Mouse (Mus musculus) neural tube, embryonic 12.5 days (tissue): ENCODE measurements around the gene Cdv3. TPM values are rescaled to one million over a fixed set of nuclear protein-coding genes. Genes with fewer than 3 reads are reported as not detected.

Experiments used
- ATAC-seq: fragments of 200-750 bp; cut with Nextera tagmentation; 2 replicates; pipeline ENCODE4 v1.8.0; 2017; ENCODE audit warnings: low read depth, mild to moderate bottlenecking, moderate TSS enrichment, moderate library complexity; ENCODE audit not compliant: low FRiP score
- H3K27ac ChIP-seq: fragments of 300-500 bp; sonication (generic); 2 replicates; pipeline ENCODE4 v1.5.1; 2016
- H3K27me3 ChIP-seq: fragments of 300-500 bp; sonication (generic); replicated peaks from 2 replicates; pipeline ENCODE4 v1.6.1; 2016; ENCODE audit warnings: mild to moderate bottlenecking
- H3K36me3 ChIP-seq: fragments of 300-500 bp; sonication (generic); 2 replicates; pipeline ENCODE4 v1.6.1; 2016; ENCODE audit warnings: mild to moderate bottlenecking
- H3K4me1 ChIP-seq: fragments of 300-500 bp; sonication (generic); 2 replicates; pipeline ENCODE4 v1.6.1; 2016
- H3K4me2 ChIP-seq: fragments of 300-500 bp; sonication (generic); replicated peaks from 2 replicates; pipeline ENCODE4 v1.6.1; 2016; ENCODE audit warnings: mild to moderate bottlenecking
- H3K4me3 ChIP-seq: fragments of 300-500 bp; sonication (generic); 2 replicates; pipeline ENCODE4 v1.5.1; 2016
- H3K9ac ChIP-seq: fragments of 300-500 bp; sonication (generic); 2 replicates; pipeline ENCODE4 v1.6.1; 2016; ENCODE audit warnings: mild to moderate bottlenecking
- H3K9me3 ChIP-seq: fragments of 300-500 bp; sonication (generic); 2 replicates; pipeline ENCODE4 v1.6.1; 2016; ENCODE audit warnings: mild to moderate bottlenecking
- WGBS: fragments of 180-500 bp; shearing (Covaris S2); methylation state at CpG from one replicate; pipeline ENCODE4 v1.1.7; 2016; 5-methylcytosine and 5-hydroxymethylcytosine counted together
- polyA plus RNA-seq: library from polyadenylated mRNA; unstranded; fragments of >200 nt; fragmentation: Nextera tagmentation; extraction: Ambion mirVana; gene quantifications from 2 replicates; pipeline ENCODE4 v1.2.1, GENCODE M21; 2016

Gene Cdv3
- polyA plus RNA-seq, 1 experiment from 2014 or later = 78.7 TPM

GRCm38 (mm10) chr9:103385600-103385999, 20.0 kb upstream of the Cdv3 start:
- H3K4me1 ChIP-seq = peaks cover 6% of the 10 kb centered on the region; the same call in 1 of the 2 replicates
- no peaks in the 10 kb centered on the region for H3K27me3 ChIP-seq
- no peak overlapping the region for H3K9ac ChIP-seq
- no peak for ATAC-seq
- no peaks in the 10 kb centered on the region for H3K36me3 ChIP-seq
- H3K9me3 ChIP-seq = no peaks in the 10 kb centered on the region
- no peak overlapping the region for H3K4me2 ChIP-seq
- H3K27ac ChIP-seq = no peak overlapping the region
- no peak overlapping the region for H3K4me3 ChIP-seq
- WGBS = 5% methylated on average over 1 of the region's 1 CpGs

- Histone ChIP-seq H3K9me3 (no peaks in the 10 kb centered on the region), H3K27ac (no peak overlapping the region), H3K36me3 (no peaks in the 10 kb centered on the region), H3K4me2 (no peak overlapping the region), H3K4me3 (no peak overlapping the region), H3K27me3 (no peaks in the 10 kb centered on the region), H3K9ac (no peak overlapping the region), H3K4me1 (peaks cover 6% of the 10 kb centered on the region; the same call in 1 of the 2 replicates)
- no peak for ATAC-seq
- WGBS = 87% methylated on average over 4 of the region's 4 CpGs
These were observed 18.6 kb upstream of the Cdv3 start for GRCm38 (mm10) chr9:103384141-103384796.

GRCm38 (mm10) chr9:103383576-103383975, 17.9 kb upstream of the Cdv3 start:
- Histone ChIP-seq H3K4me2 (no peak overlapping the region), H3K9me3 (no peaks in the 10 kb centered on the region), H3K36me3 (no peaks in the 10 kb centered on the region), H3K4me1 (peaks cover 6% of the 10 kb centered on the region; the same call in 1 of the 2 replicates), H3K4me3 (no peak overlapping the region), H3K9ac (no peak overlapping the region), H3K27ac (no peak overlapping the region), H3K27me3 (no peaks in the 10 kb centered on the region)
- ATAC-seq = no peak
- 90% methylated on average over 1 of the region's 1 CpGs for WGBS

- no peak overlapping the region for H3K9ac ChIP-seq
- H3K4me2 ChIP-seq = no peak overlapping the region
- H3K27ac ChIP-seq = no peak overlapping the region
- H3K4me1 ChIP-seq = peaks cover 6% of the 10 kb centered on the region; the same call in 1 of the 2 replicates
- no peaks in the 10 kb centered on the region for H3K36me3 ChIP-seq
- WGBS = 78% methylated on average over 6 of the region's 6 CpGs
- no peaks in the 10 kb centered on the region for H3K9me3 ChIP-seq
- H3K27me3 ChIP-seq = no peaks in the 10 kb centered on the region
- no peak overlapping the region for H3K4me3 ChIP-seq
- no peak for ATAC-seq
These were observed 17.3 kb upstream of the Cdv3 start for GRCm38 (mm10) chr9:103382989-103383388.

- H3K27me3 ChIP-seq = no peaks in the 10 kb centered on the region
- H3K4me3 ChIP-seq = no peak overlapping the region
- H3K9ac ChIP-seq = no peak overlapping the region
- H3K36me3 ChIP-seq = no peaks in the 10 kb centered on the region
- no peaks in the 10 kb centered on the region for H3K4me1 ChIP-seq
- no peak overlapping the region for H3K4me2 ChIP-seq
- no peaks in the 10 kb centered on the region for H3K9me3 ChIP-seq
- WGBS = 82% methylated on average over 4 of the region's 4 CpGs
- H3K27ac ChIP-seq = no peak overlapping the region
- no peak for ATAC-seq
These were observed 14.9 kb upstream of the Cdv3 start for GRCm38 (mm10) chr9:103380566-103380965.

- H3K4me2 ChIP-seq = no peak overlapping the region
- H3K36me3 ChIP-seq = no peaks in the 10 kb centered on the region
- no peaks in the 10 kb centered on the region for H3K4me1 ChIP-seq
- H3K4me3 ChIP-seq = no peak overlapping the region
- 76% methylated on average over 9 of the region's 9 CpGs for WGBS
- ATAC-seq = no peak
- H3K27ac ChIP-seq = no peak overlapping the region
- no peaks in the 10 kb centered on the region for H3K9me3 ChIP-seq
- H3K9ac ChIP-seq = no peak overlapping the region
- H3K27me3 ChIP-seq = no peaks in the 10 kb centered on the region
These were observed 13.6 kb upstream of the Cdv3 start for GRCm38 (mm10) chr9:103379199-103379598.

- Histone ChIP-seq H3K27ac (no peak overlapping the region), H3K4me2 (no peak overlapping the region), H3K4me1 (no peaks in the 10 kb centered on the region), H3K36me3 (no peaks in the 10 kb centered on the region), H3K9ac (no peak overlapping the region), H3K9me3 (no peaks in the 10 kb centered on the region), H3K4me3 (no peak overlapping the region), H3K27me3 (no peaks in the 10 kb centered on the region)
- no peak for ATAC-seq
- WGBS = 45% methylated on average over 10 of the region's 10 CpGs
These were observed 13.0 kb upstream of the Cdv3 start for GRCm38 (mm10) chr9:103378686-103379085.

GRCm38 (mm10) chr9:103376346-103377320, 11.0 kb upstream of the Cdv3 start:
- no peak overlapping the region for H3K4me3 ChIP-seq
- 86% methylated on average over 7 of the region's 7 CpGs for WGBS
- no peaks in the 10 kb centered on the region for H3K36me3 ChIP-seq
- no peaks in the 10 kb centered on the region for H3K9me3 ChIP-seq
- H3K4me2 ChIP-seq = no peak overlapping the region
- no peak overlapping the region for H3K27ac ChIP-seq
- H3K4me1 ChIP-seq = no peaks in the 10 kb centered on the region
- no peak for ATAC-seq
- H3K27me3 ChIP-seq = no peaks in the 10 kb centered on the region
- H3K9ac ChIP-seq = no peak overlapping the region

- WGBS = 81% methylated on average over 5 of the region's 5 CpGs
- 0 out of 2 replicates have a peak, but pooled peaks cover 6% of the 10 kb centered on the region for H3K4me1 ChIP-seq
These were observed 6.8 kb upstream of the Cdv3 start for GRCm38 (mm10) chr9:103372271-103373010.

GRCm38 (mm10) chr9:103369951-103370350, 4.3 kb upstream of the Cdv3 start:
- Histone ChIP-seq H3K27me3 (no peaks in the 10 kb centered on the region), H3K4me2 (no peak overlapping the region), H3K9me3 (no peaks in the 10 kb centered on the region), H3K9ac (no peak overlapping the region), H3K27ac (no peak overlapping the region), H3K36me3 (no peaks in the 10 kb centered on the region), H3K4me3 (no peak overlapping the region), H3K4me1 (peaks cover 10% of the 10 kb centered on the region; the same call in 1 of the 2 replicates)
- ATAC-seq = no peak
- 55% methylated on average over 4 of the region's 4 CpGs for WGBS

More at GRCm38 (mm10) chr9:103372271-103373010, 6.8 kb upstream of the Cdv3 start:
- Histone ChIP-seq H3K9me3 (no peaks in the 10 kb centered on the region), H3K9ac (no peak overlapping the region), H3K27me3 (no peaks in the 10 kb centered on the region), H3K27ac (no peak overlapping the region), H3K36me3 (no peaks in the 10 kb centered on the region), H3K4me3 (no peak overlapping the region), H3K4me2 (no peak overlapping the region)
- no peak for ATAC-seq

GRCm38 (mm10) chr9:103366356-103366755, 716 bp upstream of the Cdv3 start:
- WGBS = 62% methylated on average over 9 of the region's 9 CpGs
- peak overlapping the region; percentile 10 for H3K9ac ChIP-seq

More at GRCm38 (mm10) chr9:103366356-103366755, 716 bp upstream of the Cdv3 start:
- no peak; the same call in 1 of the 2 replicates for ATAC-seq
- no peaks in the 10 kb centered on the region for H3K9me3 ChIP-seq
- peak overlapping the region; percentile 25 for H3K4me3 ChIP-seq
- no peak overlapping the region for H3K27ac ChIP-seq
- H3K27me3 ChIP-seq = no peaks in the 10 kb centered on the region
- peak overlapping the region; percentile 85 for H3K4me2 ChIP-seq
- 0 out of 2 replicates have a peak, but pooled peaks cover 2% of the 10 kb centered on the region for H3K36me3 ChIP-seq
- H3K4me1 ChIP-seq = peaks cover 22% of the 10 kb centered on the region
